Mouse (Mus musculus) E14TG2a.4 (cell line): ENCODE results near the gene Gm10803.

Experiments
- H3K27me3 ChIP-seq: 2 replicates; pipeline ENCODE4 v1.6.1; 2014; ENCODE audit warnings: low read length, control low read depth; ENCODE audit not compliant: insufficient read depth
- H3K36me3 ChIP-seq: 2 replicates; pipeline ENCODE4 v1.6.1; 2014; ENCODE audit warnings: low read length, control low read depth; ENCODE audit not compliant: insufficient read depth
- H3K4me1 ChIP-seq: replicated peaks from 2 replicates; pipeline ENCODE4 v1.6.1; 2014; ENCODE audit warnings: low read depth, low read length, control low read depth
- H3K4me3 ChIP-seq: replicated peaks from 2 replicates; pipeline ENCODE4 v1.5.1; 2014; ENCODE audit warnings: mild to moderate bottlenecking, low read length
- H3K9me3 ChIP-seq: 2 replicates; pipeline ENCODE4 v1.6.1; 2014; ENCODE audit warnings: low read length, control low read depth
- CTCF ChIP-seq: conservative IDR thresholded peaks from 2 replicates; pipeline ENCODE4 v1.5.1; 2014; ENCODE audit warnings: low read length
- NANOG ChIP-seq: IDR thresholded peaks from 2 replicates; pipeline ENCODE4 v1.6.1; 2014; ENCODE audit warnings: borderline replicate concordance, low read length, mixed read lengths
- POU5F1 ChIP-seq: IDR thresholded peaks from 2 replicates; pipeline ENCODE4 v1.6.1; 2014; ENCODE audit warnings: low read length, borderline replicate concordance

Gene Gm10803

GRCm38 (mm10) chr2:93533891-93534290 lies 26.5 kb upstream of the Gm10803 start:
- no peak overlapping the region for H3K4me3 ChIP-seq
- H3K27me3 ChIP-seq: no peaks in the 10 kb centered on the region
- TF ChIP-seq POU5F1 (no peak), NANOG (no peak), CTCF (no peak)
- H3K36me3 ChIP-seq: no peaks in the 10 kb centered on the region
- no peaks in the 10 kb centered on the region for H3K9me3 ChIP-seq
- H3K4me1 ChIP-seq: no peaks in the 10 kb centered on the region; the same call in 1 of the 2 replicates

DNA sequence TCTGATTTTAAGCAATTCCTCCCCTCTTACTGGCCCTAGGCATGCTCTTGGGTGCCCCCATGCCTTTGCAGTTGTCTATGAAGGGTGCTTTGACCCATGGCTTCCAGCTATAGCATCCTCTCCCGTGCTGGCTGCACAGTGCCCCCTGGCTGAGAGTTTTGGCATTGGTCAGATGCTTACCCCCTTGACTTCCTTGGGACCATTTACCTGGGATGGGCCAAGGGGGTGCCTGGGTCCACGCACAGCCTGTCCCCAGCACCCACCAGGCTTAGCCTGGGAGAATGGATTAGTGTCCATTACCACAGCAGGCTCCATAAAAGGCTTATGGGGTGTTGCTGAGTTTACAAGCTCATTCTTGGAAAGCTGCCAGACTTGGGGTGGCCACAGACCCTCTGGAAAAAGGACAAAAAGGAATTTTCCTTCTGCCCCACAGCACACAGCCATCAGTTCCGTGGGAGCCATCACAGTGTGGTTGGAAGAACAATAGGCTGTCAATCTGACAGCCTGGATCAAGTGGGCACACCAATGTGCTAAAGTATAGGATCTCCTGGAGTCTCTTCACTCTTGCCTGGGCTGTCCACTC lies 22.9 kb upstream of the Gm10803 start:
- TF ChIP-seq CTCF (peak; percentile 55), NANOG (no peak), POU5F1 (no peak)

DNA sequence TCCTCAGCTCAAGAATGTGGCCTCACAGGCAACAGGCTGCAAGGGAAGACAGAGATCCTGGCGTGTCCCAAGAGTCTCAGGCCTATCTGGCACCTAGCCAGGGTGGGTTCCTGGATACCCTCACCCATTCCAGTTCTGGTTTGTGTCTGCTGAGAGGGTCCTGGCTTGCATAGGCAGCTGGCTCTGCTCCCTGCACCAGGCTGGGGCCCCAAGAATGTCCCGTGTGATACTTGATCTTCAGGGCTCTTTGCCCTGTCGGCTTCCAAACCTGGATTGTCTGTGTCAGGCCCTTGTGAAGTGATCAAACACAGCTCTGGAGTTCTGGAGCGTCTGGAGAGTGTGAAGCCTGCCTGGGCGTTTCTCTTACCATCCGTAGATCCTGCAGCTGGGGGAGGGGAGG lies 22.2 kb upstream of the Gm10803 start:
- peaks cover 2% of the 10 kb centered on the region; the same call in 1 of the 2 replicates for H3K4me1 ChIP-seq
- H3K9me3 ChIP-seq: no peaks in the 10 kb centered on the region
- H3K27me3 ChIP-seq: no peaks in the 10 kb centered on the region
- no peaks in the 10 kb centered on the region for H3K36me3 ChIP-seq
- H3K4me3 ChIP-seq: no peak overlapping the region
- TF ChIP-seq CTCF: no peak
- TF ChIP-seq NANOG: no peak
- TF ChIP-seq POU5F1: no peak

More for the DNA sequence above, 22.9 kb upstream of the Gm10803 start:
- Histone ChIP-seq H3K4me1 (peaks cover 2% of the 10 kb centered on the region; the same call in 1 of the 2 replicates), H3K27me3 (no peaks in the 10 kb centered on the region), H3K4me3 (no peak overlapping the region), H3K9me3 (no peaks in the 10 kb centered on the region), H3K36me3 (no peaks in the 10 kb centered on the region)

GRCm38 (mm10) chr2:93541771-93542170 lies 18.6 kb upstream of the Gm10803 start:
- H3K9me3 ChIP-seq: no peaks in the 10 kb centered on the region
- H3K4me3 ChIP-seq: no peak overlapping the region
- peaks cover 5% of the 10 kb centered on the region; the same call in 1 of the 2 replicates for H3K27me3 ChIP-seq
- no peak for TF ChIP-seq CTCF
- TF ChIP-seq NANOG: no peak
- TF ChIP-seq POU5F1: no peak
- no peaks in the 10 kb centered on the region for H3K36me3 ChIP-seq
- peaks cover 2% of the 10 kb centered on the region; the same call in 1 of the 2 replicates for H3K4me1 ChIP-seq

- Histone ChIP-seq H3K4me3 (no peak overlapping the region), H3K27me3 (no peaks in the 10 kb centered on the region; the same call in 1 of the 2 replicates), H3K4me1 (no peaks in the 10 kb centered on the region), H3K36me3 (no peaks in the 10 kb centered on the region), H3K9me3 (peaks cover 10% of the 10 kb centered on the region)
- no peak for TF ChIP-seq NANOG
- no peak for TF ChIP-seq POU5F1
- no peak for TF ChIP-seq CTCF
Observed at GRCm38 (mm10) chr2:93552676-93553521, 7.5 kb upstream of the Gm10803 start.

- H3K36me3 ChIP-seq: no peaks in the 10 kb centered on the region
- H3K4me1 ChIP-seq: no peaks in the 10 kb centered on the region
- no peak overlapping the region for H3K4me3 ChIP-seq
- TF ChIP-seq NANOG: no peak
- TF ChIP-seq CTCF: no peak
- no peak for TF ChIP-seq POU5F1
- H3K27me3 ChIP-seq: no peaks in the 10 kb centered on the region; the same call in 1 of the 2 replicates
- peaks cover 20% of the 10 kb centered on the region for H3K9me3 ChIP-seq
Observed at GRCm38 (mm10) chr2:93553905-93554304, 6.5 kb upstream of the Gm10803 start.

- TF ChIP-seq POU5F1: no peak
- no peak for TF ChIP-seq CTCF
- TF ChIP-seq NANOG: no peak
- Histone ChIP-seq H3K4me1 (peaks cover 7% of the 10 kb centered on the region; the same call in 1 of the 2 replicates), H3K4me3 (no peak overlapping the region), H3K36me3 (no peaks in the 10 kb centered on the region), H3K9me3 (no peaks in the 10 kb centered on the region), H3K27me3 (peaks cover 15% of the 10 kb centered on the region; the same call in 1 of the 2 replicates)
Observed at GRCm38 (mm10) chr2:93565647-93566046, 5.3 kb downstream of the Gm10803 start.

DNA sequence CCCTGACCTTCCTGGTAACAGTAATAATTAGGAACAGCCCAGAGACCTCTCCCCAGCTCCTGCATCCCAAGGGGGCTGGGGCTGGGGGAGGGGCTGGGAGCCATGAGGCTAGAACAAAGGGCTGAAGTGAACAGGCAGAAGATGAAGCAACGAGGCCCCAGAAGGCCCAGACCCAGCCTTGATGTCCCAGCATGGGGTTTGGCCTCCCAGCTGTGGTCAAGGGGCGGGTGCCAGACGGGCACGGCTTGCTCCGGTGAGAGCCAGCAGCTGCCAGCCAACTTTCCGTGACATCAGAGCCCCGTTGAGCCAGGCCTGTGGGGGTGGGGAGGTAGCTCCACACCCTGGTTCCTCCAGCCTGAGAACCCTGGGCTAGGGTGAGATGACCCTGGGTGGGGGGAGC lies 7.3 kb downstream of the Gm10803 start:
- Histone ChIP-seq H3K9me3 (no peaks in the 10 kb centered on the region), H3K27me3 (peaks cover 14% of the 10 kb centered on the region; the same call in 1 of the 2 replicates), H3K4me1 (peaks cover 7% of the 10 kb centered on the region; the same call in 1 of the 2 replicates), H3K36me3 (no peaks in the 10 kb centered on the region), H3K4me3 (no peak overlapping the region)
- TF ChIP-seq POU5F1 (no peak), NANOG (no peak), CTCF (no peak)

GRCm38 (mm10) chr2:93572565-93572964 lies 12.2 kb downstream of the Gm10803 start:
- Histone ChIP-seq H3K4me1 (peaks cover 4% of the 10 kb centered on the region; the same call in 1 of the 2 replicates), H3K4me3 (no peak overlapping the region), H3K9me3 (no peaks in the 10 kb centered on the region), H3K36me3 (no peaks in the 10 kb centered on the region), H3K27me3 (peaks cover 19% of the 10 kb centered on the region)
- TF ChIP-seq POU5F1: no peak
- TF ChIP-seq CTCF: no peak
- no peak for TF ChIP-seq NANOG
